Mouse (Mus musculus): ENCODE measurements around the gene Myh4. TPM values are rescaled to one million over a fixed set of nuclear protein-coding genes. Genes with fewer than 3 reads are reported as not detected.

Gene Myh4
- polyA plus RNA-seq, 1 experiment from 2014 or later: 2.0 TPM

DNA sequence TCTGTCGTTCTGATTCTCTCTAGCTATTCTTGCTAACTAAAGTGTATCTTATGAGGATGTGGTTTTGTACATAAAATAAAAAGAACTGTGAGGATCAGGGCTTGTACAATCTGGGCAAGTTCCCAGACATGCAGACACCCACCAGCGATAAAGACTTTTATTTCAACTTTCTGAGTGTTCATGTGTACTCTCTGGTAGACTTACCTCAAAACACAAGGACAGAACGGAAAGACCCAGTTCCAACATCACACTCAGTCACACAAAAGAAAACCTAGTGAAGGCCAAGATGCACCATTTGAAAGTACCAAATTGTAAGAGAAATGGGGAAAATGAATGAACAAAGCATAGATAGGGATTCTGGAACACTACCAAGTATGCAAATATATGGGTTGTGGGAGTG is 9.1 kb upstream of the Myh4 start:
- H3K4me1 ChIP-seq (ENCODE audit: control insufficient read depth, insufficient read depth, low read length): no peaks in the 10 kb centered on the region
- no peak overlapping the region for H3K4me2 ChIP-seq (ENCODE audit: low read depth, low read length)
- WGBS: 75% methylated on average over 3 of the region's 3 CpGs
- H3K27ac ChIP-seq (ENCODE audit: low read length): no peak overlapping the region
- H3K9ac ChIP-seq (ENCODE audit: low read length): no peak overlapping the region
- no peak overlapping the region for H3K4me3 ChIP-seq (replicated peaks; ENCODE audit: low read length)
- H3K27me3 ChIP-seq (ENCODE audit: control insufficient read depth, insufficient read depth, low read length): no peaks in the 10 kb centered on the region
- no peaks in the 10 kb centered on the region; the same call in 1 of the 2 replicates for H3K9me3 ChIP-seq (replicated peaks; ENCODE audit: control insufficient read depth, low read length)
- no peaks in the 10 kb centered on the region for H3K36me3 ChIP-seq (ENCODE audit: control insufficient read depth, insufficient read depth, low read length)
- no peak for ATAC-seq (ENCODE audit: insufficient read depth, low FRiP score)

DNA sequence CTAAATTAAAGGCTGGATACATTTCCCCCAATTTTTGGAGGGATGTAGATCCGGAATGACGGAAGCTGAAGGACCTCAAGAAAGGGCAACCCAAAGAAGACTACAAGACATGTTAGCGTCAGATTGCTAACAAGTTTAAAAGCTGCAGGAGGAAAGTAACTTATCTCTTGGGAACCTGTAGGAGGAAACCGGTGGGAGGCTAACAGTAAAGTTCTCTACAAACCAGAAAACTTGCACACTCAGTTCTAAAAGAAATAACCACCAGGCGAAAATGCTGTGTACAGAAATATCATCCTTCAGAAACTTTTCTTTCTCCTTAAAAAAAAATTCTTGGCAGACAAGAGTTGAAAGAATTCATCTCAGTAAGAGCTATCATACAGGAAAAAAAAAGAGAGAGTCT is 8.7 kb upstream of the Myh4 start:
- ATAC-seq (ENCODE audit: insufficient read depth, low FRiP score): no peak
- H3K9ac ChIP-seq (ENCODE audit: low read length): no peak overlapping the region

DNA sequence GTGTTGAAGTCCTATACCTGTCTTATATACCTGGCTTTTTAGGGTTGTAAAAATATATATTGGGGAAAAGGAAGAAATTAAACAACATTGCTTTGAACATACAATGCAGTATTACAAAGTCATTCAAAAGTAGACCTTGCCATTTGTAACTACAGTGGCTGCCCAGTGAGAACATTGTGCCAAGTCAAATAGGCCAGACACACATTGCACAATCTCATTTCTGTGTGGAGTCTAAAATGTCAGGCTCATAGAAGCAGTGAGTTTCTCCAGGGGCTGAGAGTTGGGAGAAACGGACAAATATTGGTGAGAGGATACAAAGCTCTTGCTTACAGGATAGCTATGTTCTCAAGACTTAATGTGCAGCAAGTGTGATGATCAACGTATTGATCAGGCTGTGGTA is 7.9 kb upstream of the Myh4 start:
- no peak overlapping the region for H3K4me3 ChIP-seq (replicated peaks; ENCODE audit: low read length)
- no peaks in the 10 kb centered on the region; the same call in 1 of the 2 replicates for H3K9me3 ChIP-seq (replicated peaks; ENCODE audit: control insufficient read depth, low read length)
- no peak overlapping the region for H3K4me2 ChIP-seq (ENCODE audit: low read depth, low read length)
- H3K27me3 ChIP-seq (ENCODE audit: control insufficient read depth, insufficient read depth, low read length): no peaks in the 10 kb centered on the region
- no peak overlapping the region for H3K9ac ChIP-seq (ENCODE audit: low read length)
- no peak overlapping the region for H3K27ac ChIP-seq (ENCODE audit: low read length)
- 84% methylated on average over 2 of the region's 2 CpGs for WGBS
- peaks cover 2% of the 10 kb centered on the region; the same call in 1 of the 2 replicates for H3K4me1 ChIP-seq (ENCODE audit: control insufficient read depth, insufficient read depth, low read length)
- no peaks in the 10 kb centered on the region for H3K36me3 ChIP-seq (ENCODE audit: control insufficient read depth, insufficient read depth, low read length)
- ATAC-seq (ENCODE audit: insufficient read depth, low FRiP score): no peak

More for the DNA sequence above, 8.7 kb upstream of the Myh4 start:
- no peaks in the 10 kb centered on the region; the same call in 1 of the 2 replicates for H3K9me3 ChIP-seq (replicated peaks; ENCODE audit: control insufficient read depth, low read length)
- H3K4me2 ChIP-seq (ENCODE audit: low read depth, low read length): no peak overlapping the region
- H3K27me3 ChIP-seq (ENCODE audit: control insufficient read depth, insufficient read depth, low read length): no peaks in the 10 kb centered on the region
- 74% methylated on average over 5 of the region's 5 CpGs for WGBS
- no peak overlapping the region for H3K4me3 ChIP-seq (replicated peaks; ENCODE audit: low read length)
- no peak overlapping the region; the same call in 1 of the 2 replicates for H3K27ac ChIP-seq (ENCODE audit: low read length)
- H3K36me3 ChIP-seq (ENCODE audit: control insufficient read depth, insufficient read depth, low read length): no peaks in the 10 kb centered on the region
- H3K4me1 ChIP-seq (ENCODE audit: control insufficient read depth, insufficient read depth, low read length): peaks cover 1% of the 10 kb centered on the region; the same call in 1 of the 2 replicates

DNA sequence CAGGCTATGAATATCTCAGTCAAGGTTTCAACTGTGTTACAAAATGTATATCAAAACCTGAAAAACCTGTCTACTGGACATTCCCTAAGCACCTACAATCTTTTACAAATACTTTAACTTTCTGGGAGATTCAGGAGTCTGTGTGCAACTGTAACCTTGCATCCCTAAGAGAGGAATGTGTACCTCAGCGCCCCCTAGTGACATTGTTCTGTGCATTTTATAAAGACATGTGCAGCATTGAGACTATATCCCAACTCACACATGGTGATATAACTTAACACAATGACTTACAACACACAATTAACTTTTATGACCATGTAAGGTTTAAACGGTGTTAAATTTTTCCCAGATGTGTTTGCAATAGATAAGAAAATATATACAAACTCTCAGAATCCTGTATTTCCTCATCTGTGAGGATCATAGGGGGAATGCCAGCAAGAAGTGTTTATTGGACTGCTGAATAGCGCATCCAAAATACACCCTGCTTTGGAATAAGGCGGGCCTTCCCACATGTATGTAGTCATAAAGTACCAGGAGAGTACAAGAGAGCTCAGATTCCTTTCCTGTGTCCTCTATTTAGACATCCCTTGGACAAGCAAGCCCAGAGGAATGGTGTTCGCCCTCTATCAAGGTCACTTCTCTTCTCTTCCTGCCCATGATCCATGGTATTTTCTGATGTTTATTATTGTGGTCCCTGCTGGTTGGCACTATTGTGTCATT is 2.0 kb upstream of the Myh4 start:
- H3K4me1 ChIP-seq (ENCODE audit: control insufficient read depth, insufficient read depth, low read length): peaks cover 2% of the 10 kb centered on the region; the same call in 1 of the 2 replicates
- no peaks in the 10 kb centered on the region; the same call in 1 of the 2 replicates for H3K9me3 ChIP-seq (replicated peaks; ENCODE audit: control insufficient read depth, low read length)
- no peaks in the 10 kb centered on the region for H3K27me3 ChIP-seq (ENCODE audit: control insufficient read depth, insufficient read depth, low read length)
- WGBS: 63% methylated on average over 5 of the region's 5 CpGs
- H3K4me2 ChIP-seq (ENCODE audit: low read depth, low read length): no peak overlapping the region
- no peaks in the 10 kb centered on the region for H3K36me3 ChIP-seq (ENCODE audit: control insufficient read depth, insufficient read depth, low read length)
- ATAC-seq (ENCODE audit: insufficient read depth, low FRiP score): no peak
- H3K27ac ChIP-seq (ENCODE audit: low read length): no peak overlapping the region
- no peak overlapping the region for H3K4me3 ChIP-seq (replicated peaks; ENCODE audit: low read length)
- H3K9ac ChIP-seq (ENCODE audit: low read length): no peak overlapping the region

DNA sequence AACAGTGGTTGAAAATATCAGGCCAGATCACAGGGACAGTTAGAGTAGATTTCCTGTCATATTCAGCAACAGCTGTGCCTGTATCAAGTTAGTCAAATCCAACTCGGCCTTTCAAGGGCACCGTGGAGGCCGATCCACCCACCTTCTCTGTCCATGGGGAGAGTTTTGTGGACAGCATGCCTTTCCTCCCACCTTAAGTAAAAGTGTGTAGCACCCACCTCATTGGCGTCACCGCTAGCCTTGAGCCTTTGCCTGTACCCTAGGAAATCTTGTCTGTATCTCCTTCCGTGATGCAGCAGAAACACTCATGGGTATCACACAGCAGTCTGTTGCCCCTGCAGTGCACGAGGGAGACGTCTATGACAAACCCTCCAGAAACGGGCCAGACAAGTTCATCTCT is 1.0 kb upstream of the Myh4 start:
- H3K4me1 ChIP-seq (ENCODE audit: control insufficient read depth, insufficient read depth, low read length): peaks cover 2% of the 10 kb centered on the region; the same call in 1 of the 2 replicates
- H3K27me3 ChIP-seq (ENCODE audit: control insufficient read depth, insufficient read depth, low read length): no peaks in the 10 kb centered on the region
- H3K36me3 ChIP-seq (ENCODE audit: control insufficient read depth, insufficient read depth, low read length): no peaks in the 10 kb centered on the region
- ATAC-seq (ENCODE audit: insufficient read depth, low FRiP score): no peak
- no peak overlapping the region for H3K4me3 ChIP-seq (replicated peaks; ENCODE audit: low read length)
- H3K9ac ChIP-seq (ENCODE audit: low read length): no peak overlapping the region
- no peak overlapping the region for H3K4me2 ChIP-seq (ENCODE audit: low read depth, low read length)
- H3K27ac ChIP-seq (ENCODE audit: low read length): no peak overlapping the region
- H3K9me3 ChIP-seq (replicated peaks; ENCODE audit: control insufficient read depth, low read length): no peaks in the 10 kb centered on the region; the same call in 1 of the 2 replicates
- WGBS: 81% methylated on average over 9 of the region's 9 CpGs

DNA sequence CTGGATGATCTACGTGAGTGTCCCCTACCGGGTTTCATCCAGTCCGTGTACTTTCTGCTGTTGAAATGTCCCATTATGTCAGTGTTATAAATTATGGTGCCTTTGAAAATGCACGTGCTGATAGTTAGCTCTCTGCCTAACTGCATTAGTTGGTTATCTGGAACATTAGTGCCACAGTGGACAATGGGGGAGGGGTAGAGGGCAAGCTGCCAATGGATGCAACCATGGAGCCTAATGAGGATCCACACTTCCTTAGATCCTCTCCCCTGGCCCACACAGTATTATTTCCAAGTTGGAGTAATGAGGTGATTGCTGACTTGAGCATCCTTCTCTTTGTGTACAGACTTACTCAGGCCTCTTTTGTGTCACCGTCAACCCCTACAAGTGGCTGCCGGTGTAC is 3.2 kb downstream of the Myh4 start:
- no peak overlapping the region for H3K4me2 ChIP-seq (ENCODE audit: low read depth, low read length)
- H3K4me3 ChIP-seq (replicated peaks; ENCODE audit: low read length): no peak overlapping the region
- H3K9ac ChIP-seq (ENCODE audit: low read length): no peak overlapping the region
- no peak overlapping the region for H3K27ac ChIP-seq (ENCODE audit: low read length)
- no peaks in the 10 kb centered on the region for H3K4me1 ChIP-seq (ENCODE audit: control insufficient read depth, insufficient read depth, low read length)
- H3K27me3 ChIP-seq (ENCODE audit: control insufficient read depth, insufficient read depth, low read length): no peaks in the 10 kb centered on the region
- no peaks in the 10 kb centered on the region for H3K36me3 ChIP-seq (ENCODE audit: control insufficient read depth, insufficient read depth, low read length)
- no peaks in the 10 kb centered on the region for H3K9me3 ChIP-seq (replicated peaks; ENCODE audit: control insufficient read depth, low read length)
- 73% methylated on average over 6 of the region's 6 CpGs for WGBS
- ATAC-seq (ENCODE audit: insufficient read depth, low FRiP score): no peak

DNA sequence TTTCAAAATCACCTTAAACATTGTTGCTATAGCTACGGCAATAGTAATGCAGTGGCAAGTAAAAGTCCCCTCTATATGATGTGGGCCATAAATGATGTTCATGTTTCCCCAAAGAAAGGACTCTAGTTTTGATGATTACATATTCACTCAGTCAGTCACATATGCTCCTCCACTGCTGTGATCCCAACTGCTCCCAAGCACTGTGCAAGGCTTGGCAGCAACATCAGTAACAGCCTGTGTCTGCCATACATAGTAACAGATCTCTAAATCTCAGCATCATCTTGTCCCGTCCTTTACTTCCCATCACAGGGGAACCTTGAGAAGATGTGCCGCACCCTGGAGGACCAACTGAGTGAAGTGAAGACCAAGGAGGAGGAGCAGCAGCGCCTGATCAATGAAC is 15.9 kb downstream of the Myh4 start:
- H3K4me3 ChIP-seq (replicated peaks; ENCODE audit: low read length): no peak overlapping the region
- 87% methylated on average over 4 of the region's 4 CpGs for WGBS

DNA sequence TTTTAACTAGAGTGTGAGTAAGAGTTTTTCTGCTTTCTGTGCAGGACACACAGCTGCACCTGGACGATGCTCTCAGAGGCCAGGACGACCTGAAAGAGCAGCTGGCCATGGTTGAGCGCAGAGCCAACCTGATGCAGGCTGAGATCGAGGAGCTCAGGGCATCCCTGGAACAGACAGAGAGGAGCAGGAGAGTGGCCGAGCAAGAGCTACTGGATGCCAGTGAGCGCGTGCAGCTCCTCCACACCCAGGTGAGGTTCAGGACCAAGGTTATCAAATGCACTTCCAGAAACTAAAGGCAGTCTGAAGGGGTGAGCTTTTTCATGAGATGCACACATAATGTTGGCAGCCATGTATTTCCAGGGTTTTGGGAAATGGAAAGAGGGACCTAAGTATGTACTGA is 19.2 kb downstream of the Myh4 start:
- 78% methylated on average over 7 of the region's 7 CpGs for WGBS
- no peak overlapping the region for H3K27ac ChIP-seq (ENCODE audit: low read length)
- no peak for ATAC-seq (ENCODE audit: insufficient read depth, low FRiP score)
- no peaks in the 10 kb centered on the region for H3K27me3 ChIP-seq (ENCODE audit: control insufficient read depth, insufficient read depth, low read length)
- no peak overlapping the region for H3K4me3 ChIP-seq (replicated peaks; ENCODE audit: low read length)
- H3K9me3 ChIP-seq (replicated peaks; ENCODE audit: control insufficient read depth, low read length): no peaks in the 10 kb centered on the region
- no peaks in the 10 kb centered on the region for H3K4me1 ChIP-seq (ENCODE audit: control insufficient read depth, insufficient read depth, low read length)
- no peak overlapping the region for H3K9ac ChIP-seq (ENCODE audit: low read length)
- H3K4me2 ChIP-seq (ENCODE audit: low read depth, low read length): no peak overlapping the region
- H3K36me3 ChIP-seq (ENCODE audit: control insufficient read depth, insufficient read depth, low read length): no peaks in the 10 kb centered on the region

More for the DNA sequence above, 15.9 kb downstream of the Myh4 start:
- Histone ChIP-seq H3K4me1 (ENCODE audit: control insufficient read depth, insufficient read depth, low read length) (no peaks in the 10 kb centered on the region), H3K4me2 (ENCODE audit: low read depth, low read length) (no peak overlapping the region), H3K9me3 (replicated peaks; ENCODE audit: control insufficient read depth, low read length) (no peaks in the 10 kb centered on the region), H3K27ac (ENCODE audit: low read length) (no peak overlapping the region), H3K36me3 (ENCODE audit: control insufficient read depth, insufficient read depth, low read length) (no peaks in the 10 kb centered on the region), H3K27me3 (ENCODE audit: control insufficient read depth, insufficient read depth, low read length) (no peaks in the 10 kb centered on the region), H3K9ac (ENCODE audit: low read length) (no peak overlapping the region)
- no peak for ATAC-seq (ENCODE audit: insufficient read depth, low FRiP score)

DNA sequence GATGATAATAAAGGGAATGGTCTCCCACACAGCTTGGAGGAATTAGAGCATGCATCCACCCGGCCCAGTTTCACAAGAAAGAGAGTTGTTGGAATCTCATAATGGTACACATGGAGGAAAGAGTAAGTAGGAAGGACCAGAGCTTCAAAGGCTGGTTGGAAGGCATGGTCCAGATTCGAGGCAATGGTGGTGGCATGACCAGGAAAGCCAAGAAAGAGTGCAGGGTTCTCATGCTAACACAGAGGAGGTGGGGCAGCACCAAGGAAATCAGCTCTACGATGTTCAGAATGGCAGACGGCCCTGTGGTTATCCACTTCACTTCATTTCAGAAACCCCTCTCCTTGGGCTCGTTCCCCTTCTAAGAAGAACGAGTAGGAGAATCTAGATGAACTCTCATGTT is 23.1 kb downstream of the Myh4 start:
- H3K4me3 ChIP-seq (replicated peaks; ENCODE audit: low read length): no peak overlapping the region
- no peaks in the 10 kb centered on the region for H3K27me3 ChIP-seq (ENCODE audit: control insufficient read depth, insufficient read depth, low read length)
- H3K9me3 ChIP-seq (replicated peaks; ENCODE audit: control insufficient read depth, low read length): no peaks in the 10 kb centered on the region
- 80% methylated on average over 6 of the region's 6 CpGs for WGBS
- no peaks in the 10 kb centered on the region for H3K36me3 ChIP-seq (ENCODE audit: control insufficient read depth, insufficient read depth, low read length)
- H3K4me1 ChIP-seq (ENCODE audit: control insufficient read depth, insufficient read depth, low read length): no peaks in the 10 kb centered on the region
- no peak overlapping the region for H3K9ac ChIP-seq (ENCODE audit: low read length)
- H3K27ac ChIP-seq (ENCODE audit: low read length): no peak overlapping the region
- ATAC-seq (ENCODE audit: insufficient read depth, low FRiP score): no peak
- no peak overlapping the region for H3K4me2 ChIP-seq (ENCODE audit: low read depth, low read length)

Data from stomach, embryonic 16.5 days (tissue).